Mouse (Mus musculus) large intestine, adult 2 months (tissue): ENCODE data around the gene Emc7. TPM values are rescaled to one million over a fixed set of nuclear protein-coding genes. Genes with fewer than 3 reads are reported as not detected.

ENCODE experiments used
- DNase-seq: peaks from one replicate; pipeline ENCODE4 v3.0.0-alpha.2; 2012; ENCODE audit warnings: low read depth, low spot score
- WGBS: fragments of 180-500 bp; shearing (Covaris S2); methylation state at CpG from one replicate; pipeline ENCODE4 v1.1.7; 2018; 5-methylcytosine and 5-hydroxymethylcytosine counted together
- polyA plus RNA-seq: library from polyadenylated mRNA; depleted of rRNA; stranded (reverse); fragments of >200 nt; gene quantifications from 2 replicates; pipeline ENCODE4 v1.2.3, GENCODE M21; 2012

Emc7 gene
- polyA plus RNA-seq, 1 experiment: 6.4 TPM

DNA sequence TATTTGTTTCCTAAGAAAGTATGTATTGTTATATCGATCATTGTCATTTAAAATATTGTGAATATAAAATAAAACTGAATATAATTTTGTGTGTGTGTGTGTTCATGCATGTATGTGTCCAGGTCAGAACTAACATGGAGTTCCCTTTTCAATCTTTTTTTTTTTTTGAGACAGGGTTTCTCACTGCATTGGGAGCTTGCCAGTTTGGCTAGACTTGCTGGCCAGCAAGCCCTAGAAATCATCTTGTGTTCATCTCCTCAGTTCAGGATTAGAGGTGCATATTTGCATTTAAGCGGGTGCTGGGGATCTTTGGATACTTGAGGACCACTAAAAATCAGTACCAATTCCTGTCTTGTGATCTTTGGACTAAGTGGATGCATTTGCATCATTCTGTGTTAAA lies 17.3 kb downstream of the Emc7 start:
- DNase-seq: no peak
- 89% methylated on average over 2 of the region's 2 CpGs for WGBS

DNA sequence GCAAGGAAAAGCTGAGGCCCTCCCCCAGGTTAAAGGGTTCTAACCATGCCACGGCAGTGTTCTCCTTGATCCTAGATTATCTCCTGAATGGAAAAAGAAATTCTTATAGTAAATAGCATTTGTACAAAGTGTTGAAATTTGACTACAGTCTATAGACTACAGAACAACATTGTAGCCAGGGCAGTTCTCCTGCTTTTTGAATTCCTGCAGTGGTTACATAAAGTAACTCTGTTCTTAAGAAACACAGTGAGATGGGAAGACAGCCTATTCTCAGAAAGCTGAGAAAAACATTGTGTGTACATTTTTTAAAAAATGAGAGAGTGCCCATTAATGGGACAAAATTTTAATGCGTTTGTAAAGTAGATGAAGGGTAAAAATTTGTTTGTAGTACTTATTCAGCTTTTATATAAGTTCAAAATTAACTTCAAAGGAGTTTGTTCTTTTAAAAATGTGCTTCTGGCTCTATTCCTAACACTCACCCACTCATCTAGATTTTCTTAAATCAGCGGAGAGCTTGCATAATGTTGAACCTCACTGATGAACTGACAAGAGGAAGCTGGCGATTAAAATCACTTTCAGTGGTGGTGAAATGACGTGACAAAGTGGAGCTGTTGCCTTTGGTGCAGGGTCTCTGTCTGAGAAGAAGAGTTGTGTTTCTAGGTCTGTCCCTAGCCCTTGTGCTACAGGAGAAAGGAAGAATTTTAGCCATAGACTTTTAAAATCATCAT lies 20.4 kb downstream of the Emc7 start:
- whole genome bisulfite sequencing: 79% methylated on average over 5 of the region's 5 CpGs
- DNase-seq: no peak

DNA sequence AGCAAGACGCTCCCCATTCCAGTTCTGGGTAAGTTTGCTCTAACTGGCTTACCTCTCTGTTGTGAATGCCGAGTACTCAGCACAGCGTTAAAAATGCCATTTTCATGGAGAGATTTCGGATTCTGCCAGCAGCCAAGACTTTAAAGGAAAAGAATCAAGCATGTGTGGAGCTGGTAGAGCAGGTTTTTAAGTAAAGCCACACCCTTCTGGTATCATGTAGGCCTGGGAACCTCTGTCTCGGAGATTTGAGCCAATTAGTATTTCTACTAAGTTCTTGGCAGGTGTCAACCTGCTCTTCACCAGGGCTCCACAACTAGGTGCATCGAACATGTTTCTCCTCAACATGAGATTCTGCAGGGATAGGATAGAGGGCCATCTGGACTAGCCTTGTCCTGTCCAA lies 21.8 kb downstream of the Emc7 start:
- DNase-seq: no peak

DNA sequence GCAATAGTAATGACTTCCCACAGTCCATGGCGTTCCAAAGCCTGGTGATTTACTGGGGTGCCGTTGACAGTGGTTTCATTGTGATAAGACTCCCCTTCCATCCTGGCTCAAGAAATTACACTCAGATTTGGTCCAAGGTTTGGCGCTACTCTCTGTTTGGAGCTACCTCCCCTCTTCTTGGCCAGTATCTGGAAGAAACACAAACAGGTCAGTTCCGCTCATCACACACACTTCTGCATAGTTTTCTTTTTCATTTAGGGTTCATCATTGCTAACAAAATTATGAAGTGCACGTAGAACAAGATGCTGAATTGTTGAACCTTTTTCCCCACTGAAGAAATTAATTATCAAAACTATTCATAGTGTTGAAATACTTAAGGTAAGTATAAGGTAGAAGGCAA lies 25.9 kb downstream of the Emc7 start, which contains the start of gene Chrm5:
Gene Chrm5 (minus strand): TSS at position 101 of the 400 bp plus-strand sequence.
- 89% methylated on average over 5 of the region's 5 CpGs for WGBS

More for the DNA sequence above, 21.8 kb downstream of the Emc7 start:
- WGBS: 31% methylated on average over 6 of the region's 6 CpGs

DNA sequence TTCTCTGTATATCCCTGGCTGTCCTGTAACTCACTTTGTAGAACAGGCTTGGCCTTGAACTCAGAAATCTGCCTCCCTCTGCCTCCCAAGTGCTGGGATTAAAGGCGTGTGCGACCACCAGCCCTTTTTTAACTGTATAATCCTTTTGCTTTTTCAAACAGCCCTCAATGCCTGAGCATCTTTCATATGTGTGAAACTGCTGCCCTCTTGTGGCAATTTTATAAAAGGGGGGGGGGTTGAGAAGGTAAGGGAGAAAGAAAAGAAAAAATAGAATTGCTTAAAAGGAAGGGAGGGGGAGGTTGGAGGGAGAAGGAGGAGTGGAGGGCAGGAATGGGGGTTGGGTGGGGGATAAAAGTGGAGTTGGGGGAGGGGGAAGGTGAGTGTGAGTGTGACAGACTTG lies 26.8 kb downstream of the Emc7 start:
- DNase-seq: no peak
- WGBS: 0% methylated on average over 2 of the region's 2 CpGs

More for the DNA sequence above, 25.9 kb downstream of the Emc7 start, which contains the start of gene Chrm5:
- no peak for DNase-seq

DNA sequence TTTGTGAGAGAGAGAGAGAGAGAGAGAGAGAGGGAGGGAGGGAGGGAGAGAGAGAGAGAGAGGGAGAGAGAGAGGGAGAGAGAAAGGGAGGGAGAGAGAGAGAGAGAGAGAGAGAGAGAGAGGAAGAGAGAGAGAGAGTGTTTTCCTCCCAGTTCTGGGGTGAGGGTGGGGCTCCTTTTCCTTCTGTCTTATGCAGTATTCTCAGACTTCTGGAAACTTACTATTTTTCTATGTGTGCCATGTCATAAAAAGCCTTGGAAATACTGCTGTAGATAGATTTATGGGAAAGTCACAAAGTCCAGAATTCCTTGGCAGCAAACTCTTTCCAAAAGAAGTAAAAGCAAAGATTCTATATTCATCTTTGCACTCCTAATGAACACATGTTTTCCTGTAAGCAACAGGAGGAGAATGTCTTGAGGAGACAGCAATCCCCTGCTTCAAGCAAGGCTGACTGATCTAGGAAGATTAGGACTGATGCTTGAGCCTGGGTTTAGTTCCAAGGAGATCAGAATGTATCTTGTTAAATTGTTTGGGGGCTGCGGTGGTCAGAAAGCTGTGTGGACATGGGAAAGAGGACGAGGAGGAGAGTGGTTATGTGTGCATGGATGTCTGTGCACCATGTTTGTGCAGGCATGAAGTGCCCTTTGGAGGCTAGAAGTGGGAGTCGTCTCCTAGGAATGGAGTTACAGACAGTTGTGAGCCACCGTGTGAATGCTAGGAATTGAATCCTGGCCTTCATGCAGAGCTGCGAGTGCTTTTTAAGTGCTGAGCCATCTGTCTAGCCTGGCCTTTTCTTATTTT lies 27.9 kb downstream of the Emc7 start:
- WGBS: 58% methylated on average over 5 of the region's 5 CpGs
- DNase-seq: no peak

DNA sequence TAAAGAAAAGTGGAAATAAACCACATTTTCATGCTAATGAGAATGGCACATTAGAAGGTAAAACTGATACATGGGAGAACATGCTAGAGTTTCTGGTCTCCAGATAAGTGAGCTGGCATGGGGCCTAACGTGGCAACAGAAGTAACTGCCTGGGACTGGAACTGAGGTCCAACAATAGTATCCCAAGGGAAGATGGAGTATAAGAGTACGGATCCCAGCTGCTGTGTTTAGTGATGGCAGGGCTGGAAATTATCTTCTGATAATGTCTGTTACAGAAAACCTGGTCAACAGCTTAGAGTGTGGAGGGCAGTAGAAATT lies 28.5 kb downstream of the Emc7 start:
- 77% methylated on average over 2 of the region's 2 CpGs for WGBS
- no peak for DNase-seq

DNA sequence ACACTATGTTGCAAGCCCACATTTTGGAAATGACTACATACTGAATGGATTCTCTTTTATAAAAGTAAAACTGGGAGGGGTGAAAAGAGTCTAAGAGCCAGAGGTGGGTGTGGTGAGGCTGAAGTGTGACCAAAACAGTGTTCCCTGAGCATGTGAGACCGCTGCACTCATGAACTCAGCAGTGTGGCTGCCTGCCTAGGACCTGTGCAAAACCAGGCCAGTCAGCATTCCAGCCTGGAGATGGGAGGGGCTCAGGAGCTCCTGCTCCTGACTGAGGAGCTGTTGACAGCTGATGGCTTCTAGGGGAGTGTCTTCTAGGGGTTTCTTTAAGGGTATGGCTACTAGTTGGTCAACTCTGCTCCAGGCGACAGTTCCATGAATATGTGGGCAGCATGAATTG lies 30.1 kb downstream of the Emc7 start:
- no peak for DNase-seq
- 75% methylated on average over 2 of the region's 2 CpGs for WGBS

DNA sequence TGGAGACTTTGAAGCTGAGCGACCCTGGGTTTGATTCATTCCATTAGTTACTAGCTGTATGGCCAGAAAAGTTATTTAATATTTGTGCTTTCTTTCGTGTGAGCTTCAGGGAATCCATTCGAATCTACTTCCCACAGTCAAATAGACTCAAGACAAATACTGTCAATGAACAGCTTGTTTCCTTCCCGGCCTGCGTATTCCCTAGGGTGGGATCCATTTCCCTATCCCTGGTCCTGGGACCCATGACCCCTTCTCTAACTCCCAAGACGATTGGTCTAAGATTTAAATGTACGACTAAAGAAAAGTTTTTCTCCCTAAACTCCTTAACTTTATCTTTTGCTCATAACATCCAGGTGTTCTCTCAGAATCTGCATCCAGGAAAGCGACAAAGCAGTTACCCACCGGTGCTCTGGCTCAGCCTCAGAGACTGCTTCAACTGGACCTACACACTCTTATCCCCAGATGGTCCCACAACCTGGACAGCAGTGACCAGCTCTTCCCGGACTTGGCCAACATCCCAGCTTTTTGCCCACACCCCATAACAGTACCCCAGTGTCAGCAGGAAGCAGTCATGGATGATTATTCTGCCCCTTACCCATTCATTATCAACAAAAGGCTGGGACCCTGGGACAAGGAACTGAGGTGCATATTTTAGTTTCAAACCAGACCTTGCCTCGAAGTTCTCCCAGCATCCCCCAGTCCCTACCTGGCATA lies 35.8 kb downstream of the Emc7 start:
- DNase-seq: no peak
- 88% methylated on average over 11 of the region's 11 CpGs for WGBS

DNA sequence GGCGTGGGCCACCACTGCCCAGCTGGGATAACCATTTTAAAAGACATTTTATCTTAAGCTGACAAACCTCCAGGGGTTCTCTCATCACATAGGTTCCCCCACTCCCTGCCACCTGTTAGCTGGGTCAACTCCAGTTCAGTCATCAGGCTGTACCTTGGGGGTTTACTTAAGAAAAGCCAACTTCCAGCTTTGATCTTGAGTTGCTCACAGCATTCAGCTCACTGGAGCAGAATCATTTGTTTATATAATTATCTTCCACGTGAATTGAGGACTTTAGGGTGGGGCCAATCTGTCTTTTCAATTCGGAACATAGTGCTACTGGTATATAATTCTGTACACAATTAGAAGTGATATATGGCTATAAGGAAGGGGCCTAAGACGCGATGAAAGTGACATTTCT lies 36.8 kb downstream of the Emc7 start:
- DNase-seq: no peak
- 61% methylated on average over 5 of the region's 5 CpGs for WGBS

DNA sequence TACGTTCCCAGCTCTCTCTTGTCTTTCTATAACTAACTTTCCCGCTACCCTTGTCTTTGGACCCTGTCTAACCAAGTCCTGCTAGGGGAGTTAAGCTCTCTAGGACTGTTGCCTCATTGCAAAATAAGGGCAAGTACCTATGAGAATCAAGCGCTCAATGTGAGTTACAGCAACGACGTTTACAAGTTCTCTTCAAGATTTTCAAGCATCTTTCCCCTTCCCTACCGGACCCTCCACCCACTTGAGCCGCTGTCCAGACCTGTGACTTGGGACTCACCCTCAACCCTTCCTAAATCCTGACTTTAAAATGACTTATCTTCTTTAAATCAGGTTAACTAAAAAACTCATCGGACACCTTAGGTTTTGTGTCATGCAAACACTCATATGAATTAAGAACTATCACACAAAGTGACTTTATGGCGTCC lies 37.6 kb downstream of the Emc7 start:
- 6% methylated on average over 9 of the region's 9 CpGs for WGBS
- no peak for DNase-seq

DNA sequence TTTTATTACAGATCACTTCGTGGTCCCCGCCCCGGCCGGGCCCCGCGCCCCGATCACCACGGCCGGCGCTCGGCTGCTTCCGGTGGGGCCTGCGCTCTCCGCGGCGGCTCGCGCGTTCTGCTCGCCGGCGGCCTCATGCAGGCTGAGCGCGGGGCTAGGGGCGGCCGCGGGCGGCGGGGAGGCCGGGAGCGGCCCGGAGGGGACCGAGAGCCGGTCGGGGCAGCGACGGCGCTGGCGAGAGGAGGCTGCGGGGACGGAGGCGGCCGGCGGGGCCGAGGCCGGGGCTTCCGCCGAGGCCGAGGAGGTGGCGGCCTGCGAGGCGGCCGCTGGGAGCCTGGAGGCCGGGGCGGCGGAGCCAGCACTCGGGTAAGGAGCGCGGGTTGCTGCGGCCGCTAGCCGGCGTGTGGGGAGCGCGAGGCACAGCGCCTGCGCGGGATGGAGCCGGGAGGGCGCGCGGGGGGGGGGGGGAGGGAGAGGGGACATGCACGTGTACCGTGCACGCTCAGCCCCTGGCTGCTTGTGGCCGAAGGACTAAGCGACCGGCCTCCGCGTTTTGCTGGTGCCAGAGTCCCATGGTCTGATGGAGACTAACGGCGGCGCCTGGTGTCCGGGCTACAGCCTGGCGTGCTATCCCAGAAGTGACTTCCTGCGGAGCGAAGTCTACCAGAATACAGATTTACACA lies 38.2 kb downstream of the Emc7 start, which contains the start of gene Aven:
Gene Aven (plus strand): TSS at position 109 of the 683 bp plus-strand sequence.
- DNase-seq: no peak
- 1% methylated on average over 71 of the region's 87 CpGs for WGBS

DNA sequence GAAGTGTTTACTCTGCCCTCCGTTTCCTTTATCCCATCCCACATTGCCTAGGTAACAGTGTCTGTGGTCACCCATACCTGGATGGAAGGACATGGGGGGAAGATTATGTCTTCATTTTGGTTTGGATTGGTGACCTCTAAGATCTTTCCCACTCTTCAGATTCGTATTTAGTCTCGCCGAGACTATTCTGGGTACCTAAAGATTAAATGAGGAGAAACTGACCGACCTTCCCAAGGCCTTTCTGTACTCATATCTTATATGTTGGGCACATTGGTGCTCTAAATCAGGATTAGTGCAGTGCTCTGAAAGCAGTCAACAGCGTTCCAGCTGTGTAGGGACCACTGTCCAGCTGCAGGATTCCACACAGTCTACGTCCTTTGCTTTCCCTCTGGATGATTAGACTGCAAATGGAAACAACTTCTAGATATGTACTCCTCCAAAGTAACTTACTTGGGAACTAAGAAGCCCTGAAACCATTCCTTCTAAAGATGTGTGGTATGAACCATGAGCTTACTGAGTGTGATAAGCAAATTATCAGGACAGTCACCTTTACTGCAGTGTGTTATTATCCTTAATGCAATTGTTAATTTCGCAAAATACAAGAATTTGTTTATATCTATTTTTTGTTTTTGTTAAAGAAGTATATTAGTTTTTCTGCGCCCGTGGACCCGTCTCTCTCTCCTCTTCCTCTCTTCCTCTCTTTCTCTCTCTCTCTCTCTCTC lies 38.9 kb downstream of the Emc7 start:
- DNase-seq: no peak
- 34% methylated on average over 11 of the region's 11 CpGs for WGBS

DNA sequence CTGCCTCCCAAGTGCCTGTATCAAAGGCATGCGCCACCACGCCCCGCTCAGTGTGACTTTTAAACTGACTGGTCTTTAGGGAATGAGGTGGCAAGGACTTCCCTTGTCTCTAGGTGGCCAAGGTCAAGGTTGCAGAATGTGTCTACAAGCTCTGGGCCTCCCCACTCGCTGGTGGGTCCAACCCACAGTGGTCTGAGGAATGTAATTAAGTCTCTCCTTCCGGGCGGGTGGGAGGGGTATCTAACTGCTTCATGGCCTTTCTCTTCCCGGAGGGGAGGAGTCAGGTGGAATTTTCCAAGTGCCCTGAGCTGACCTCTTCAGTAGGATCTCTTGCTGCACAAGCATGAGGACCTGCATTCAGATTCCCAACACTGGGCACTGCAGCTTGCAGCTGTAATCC lies 43.1 kb downstream of the Emc7 start:
- DNase-seq: no peak
- WGBS: 64% methylated on average over 7 of the region's 7 CpGs

DNA sequence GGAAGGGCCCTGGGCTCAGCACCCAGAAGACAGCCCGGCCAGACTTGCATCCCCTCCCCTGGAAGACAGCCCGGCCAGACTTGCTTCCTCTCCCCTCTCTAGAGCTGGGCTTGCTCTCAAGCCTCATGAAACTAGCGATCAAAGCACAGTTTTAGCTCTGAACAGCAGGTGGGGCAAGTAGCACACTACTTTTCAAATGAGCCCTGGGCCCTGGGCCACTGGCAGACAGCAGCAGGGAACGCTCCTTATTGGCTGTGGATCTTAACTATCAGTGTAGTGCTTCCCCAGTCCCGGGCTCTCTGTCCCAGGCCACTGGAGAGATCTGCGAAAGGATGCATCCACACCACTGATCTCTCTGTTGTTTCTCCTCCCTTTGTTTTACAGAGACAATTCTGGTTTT lies 46.4 kb downstream of the Emc7 start:
- 14% methylated on average over 6 of the region's 6 CpGs for WGBS
- no peak for DNase-seq

DNA sequence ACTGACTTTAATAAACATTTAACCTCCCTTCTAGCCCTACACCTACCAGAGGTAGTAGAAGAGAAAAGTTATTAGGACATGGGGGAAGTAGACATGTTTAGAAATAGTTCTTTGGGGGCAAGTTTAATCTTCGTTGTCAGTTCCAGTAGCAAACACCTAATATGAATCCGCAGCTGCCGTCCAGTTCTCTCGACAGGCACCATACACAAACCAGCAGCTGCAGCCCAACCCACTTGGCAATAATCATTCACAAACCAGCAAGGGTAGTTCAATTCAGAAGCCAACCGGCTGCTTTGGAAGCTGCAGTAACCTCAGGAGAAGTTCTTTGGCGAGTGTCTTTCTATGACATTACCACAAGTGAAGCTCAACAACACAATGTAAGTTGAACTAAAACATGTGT lies 49.2 kb downstream of the Emc7 start:
- 68% methylated on average over 6 of the region's 6 CpGs for WGBS
- DNase-seq: no peak

DNA sequence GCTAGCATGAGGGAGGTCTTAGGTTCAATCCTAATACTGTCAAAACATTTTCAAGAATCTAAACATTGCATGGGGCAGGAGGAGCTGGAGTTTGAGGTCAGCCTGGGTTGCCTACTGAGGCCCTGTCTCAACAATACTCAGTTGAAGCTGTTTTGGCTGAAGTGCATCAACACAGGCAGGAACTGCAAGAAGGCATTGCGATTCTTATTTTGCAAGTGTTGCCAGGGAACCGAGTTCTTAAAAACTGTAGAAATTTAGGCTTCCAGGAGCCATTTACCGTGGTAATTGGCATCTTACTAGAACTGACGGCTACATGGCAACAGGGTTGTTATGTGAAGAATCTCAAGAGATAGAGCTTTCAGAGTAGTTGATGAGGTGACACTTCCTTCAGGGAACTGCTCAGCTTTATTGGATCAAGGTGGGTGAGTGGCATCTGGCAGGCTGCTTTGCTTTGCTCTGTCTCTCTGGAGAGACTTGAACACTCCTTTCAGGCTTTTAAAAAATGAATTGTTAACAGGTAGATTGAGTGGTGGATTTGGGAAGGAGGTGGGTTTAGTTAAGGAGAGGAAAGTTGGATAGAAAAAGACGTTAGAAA lies 52.1 kb downstream of the Emc7 start:
- no peak for DNase-seq
- 82% methylated on average over 5 of the region's 5 CpGs for WGBS

DNA sequence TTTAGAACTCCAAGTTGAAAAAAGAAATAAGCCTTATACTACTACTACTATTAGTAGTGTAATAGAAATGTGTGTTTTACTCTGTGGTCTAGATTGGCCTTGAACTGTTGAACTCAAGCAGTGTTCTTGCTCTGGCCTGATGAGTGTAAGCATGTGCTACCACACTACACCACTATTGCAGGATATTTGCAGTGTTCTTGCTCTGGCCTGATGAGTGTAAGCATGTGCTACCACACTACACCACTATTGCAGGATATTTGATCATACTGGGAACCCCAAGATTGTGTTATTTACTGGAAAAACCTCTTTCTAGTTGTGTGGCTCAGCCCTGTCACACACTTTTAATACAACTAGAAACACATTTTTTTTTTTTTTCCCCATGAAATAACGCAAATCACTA lies 52.6 kb downstream of the Emc7 start:
- WGBS: 100% methylated on average over 1 of the region's 1 CpGs
- DNase-seq: no peak

DNA sequence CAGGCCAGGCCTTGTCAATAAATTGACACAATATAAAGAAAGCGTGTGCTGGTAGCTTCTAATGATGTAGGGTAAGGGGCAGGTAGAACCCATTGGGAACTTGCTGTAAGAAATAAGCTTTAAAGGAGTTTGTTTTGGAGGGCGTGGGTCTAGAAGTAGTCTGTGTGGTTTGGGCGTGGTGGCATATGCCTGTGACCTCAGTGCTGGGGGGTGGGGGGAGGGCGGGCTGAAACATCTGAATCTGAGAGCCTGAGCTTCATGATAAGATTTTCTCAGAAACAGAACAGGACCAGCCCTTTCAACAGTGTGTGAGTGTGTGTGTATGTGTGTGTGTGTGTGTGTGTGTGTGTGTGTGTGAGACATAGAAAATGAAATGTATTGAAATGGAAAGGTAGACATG lies 55.3 kb downstream of the Emc7 start:
- peak; percentile 14 for DNase-seq
- 39% methylated on average over 4 of the region's 4 CpGs for WGBS
